Mouse (Mus musculus) brain, embryonic 14.5 days (tissue): ENCODE results near the gene Hyal2. TPM values are rescaled to one million over a fixed set of nuclear protein-coding genes. Genes with fewer than 3 reads are reported as not detected.
"Not testable (repeated sequence)": the region's sequence is repeated elsewhere in the genome, so short reads cannot be mapped to it uniquely, and the experiment has no call there.

Experiments
- DNase-seq: peaks from one replicate; pipeline ENCODE4 v3.0.0-alpha.2; 2011; ENCODE audit warnings: low read depth
- CTCF ChIP-seq: fragments of 200-500 bp; IDR thresholded peaks from 2 replicates; pipeline ENCODE4 v1.5.1; 2012; ENCODE audit warnings: inconsistent platforms, mild to moderate bottlenecking, moderate library complexity, borderline replicate concordance; ENCODE audit not compliant: insufficient read depth, insufficient read length; ENCODE audit errors: extremely low read depth
- POLR2A ChIP-seq: fragments of 200-500 bp; IDR thresholded peaks from 2 replicates; pipeline ENCODE4 v1.6.1; 2012; ENCODE audit warnings: mild to moderate bottlenecking, inconsistent platforms, borderline replicate concordance; ENCODE audit not compliant: poor library complexity, insufficient read depth, insufficient read length, severe bottlenecking; ENCODE audit errors: extremely low read depth
- polyA plus RNA-seq: library from polyadenylated mRNA; depleted of rRNA; stranded (reverse); fragments of >200 nt; gene quantifications from 2 replicates; pipeline ENCODE4 v1.2.3, GENCODE M21; 2012

The Hyal2 gene
- polyA plus RNA-seq, 1 experiment = 55.4 TPM

DNA sequence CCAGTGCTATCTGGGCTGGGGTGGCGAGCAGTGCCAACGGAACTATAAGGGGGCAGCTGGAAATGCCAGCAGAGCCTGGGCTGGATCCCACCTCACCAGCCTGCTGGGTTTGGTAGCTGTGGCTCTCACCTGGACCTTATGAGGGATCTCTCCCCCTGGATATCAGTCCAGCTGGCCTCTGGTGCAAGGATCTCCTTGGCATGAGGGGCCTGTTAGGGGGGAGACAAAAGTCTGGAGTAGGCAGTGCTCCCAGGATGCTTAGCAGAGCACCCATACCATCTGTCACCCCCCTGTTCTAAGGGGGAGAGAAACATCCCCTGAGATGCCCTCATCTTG, 4.5 kb downstream of the Hyal2 start:
- TF ChIP-seq POLR2A = no peak
- no peak for DNase-seq

DNA sequence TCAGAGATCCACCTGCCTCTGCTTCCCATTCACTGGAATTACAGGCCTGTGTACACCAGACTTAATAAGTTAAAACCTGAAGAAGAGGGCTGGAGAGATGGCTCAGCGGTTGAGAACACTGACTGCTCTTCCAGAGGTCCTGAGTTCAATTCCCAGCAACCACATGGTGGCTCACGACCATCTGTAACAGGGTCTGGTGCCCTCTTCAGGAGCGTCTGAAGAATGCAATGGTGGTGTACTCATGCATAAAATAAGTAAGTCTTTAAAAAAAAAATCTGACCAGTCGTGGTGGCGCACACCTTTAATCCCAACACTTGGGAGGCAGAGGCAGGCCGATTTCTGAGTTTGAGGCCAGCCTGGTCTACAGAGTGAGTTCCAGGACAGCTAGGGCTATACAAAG, 6.0 kb downstream of the Hyal2 start:
- DNase-seq = not testable (repeated sequence)

DNA sequence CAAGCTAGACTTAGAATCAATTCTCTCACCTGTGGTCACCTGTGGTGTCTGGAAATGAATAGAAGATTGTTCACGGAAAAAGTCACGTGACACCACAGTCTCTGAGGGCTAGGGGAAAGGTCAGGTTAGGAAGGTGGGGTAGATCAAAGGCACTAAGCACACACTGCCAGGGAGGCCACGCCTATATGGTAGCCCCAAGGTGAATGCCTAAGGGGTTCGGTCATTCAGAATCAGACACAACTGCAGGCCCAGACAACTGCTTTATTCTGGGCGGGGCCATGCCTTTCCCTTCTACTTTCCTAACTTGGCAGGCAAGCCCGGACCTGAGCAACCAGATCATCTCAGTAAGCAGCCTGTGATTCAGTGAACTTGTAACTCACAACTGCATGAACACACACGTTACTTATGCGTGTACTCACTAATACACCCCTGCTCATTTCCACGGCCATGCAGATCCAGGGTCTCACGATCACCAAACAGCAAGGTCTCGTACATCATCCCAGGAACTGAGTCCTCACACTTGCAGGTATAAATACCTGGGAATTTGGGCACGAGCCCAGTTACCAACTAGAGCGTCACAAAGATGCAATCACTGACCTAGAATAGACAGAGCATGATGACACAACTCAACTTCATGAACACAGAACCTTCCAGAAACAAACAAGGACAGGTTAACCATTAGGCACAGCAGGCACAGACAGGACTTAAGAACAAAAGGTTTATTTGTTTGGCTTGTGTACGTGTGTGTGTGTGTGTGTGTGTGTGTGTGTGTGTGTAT, 8.0 kb downstream of the Hyal2 start:
- no peak for DNase-seq
- TF ChIP-seq POLR2A (no peak), CTCF (no peak)

DNA sequence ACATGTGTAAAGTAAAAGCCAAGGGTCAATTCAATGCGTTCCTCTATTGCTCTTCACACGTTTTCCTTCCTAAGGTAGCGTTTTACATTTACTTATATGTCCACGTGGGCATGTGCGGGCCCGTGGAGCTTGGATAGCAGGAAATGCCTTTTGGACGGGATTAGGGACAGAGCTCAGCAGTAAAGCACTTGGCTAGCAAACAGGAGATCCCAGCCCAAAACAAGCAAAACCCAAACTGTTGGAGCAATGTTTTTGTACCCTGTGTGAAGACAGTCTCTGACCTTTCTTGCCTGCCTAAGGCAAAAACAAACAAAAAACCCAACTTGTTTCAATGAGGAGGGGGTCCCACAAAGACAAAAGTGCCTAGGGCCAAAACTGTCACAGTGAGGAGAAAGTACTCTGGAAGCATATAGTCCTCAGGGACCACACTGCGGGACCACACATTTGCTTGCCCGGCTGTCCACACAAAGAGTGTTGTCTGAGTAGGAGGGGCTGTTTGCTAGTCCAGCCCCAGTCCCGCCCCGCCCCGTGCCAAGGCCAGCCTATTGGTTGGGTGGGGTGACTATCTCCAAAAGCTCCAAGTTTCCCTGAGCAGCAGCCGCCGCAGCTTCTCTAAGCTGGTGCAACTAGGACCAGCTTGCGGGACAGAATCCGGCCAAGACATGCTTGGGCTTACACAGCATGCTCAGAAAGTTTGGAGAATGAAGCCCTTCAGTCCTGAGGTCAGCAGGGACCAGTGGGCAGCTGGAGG, 8.8 kb downstream of the Hyal2 start, which contains the start of gene Hyal1:
Hyal1 (plus strand) TSS at position 571 of the 751 bp plus-strand sequence.
- peak; percentile 92 for DNase-seq
- TF ChIP-seq POLR2A = no peak
- no peak for TF ChIP-seq CTCF

DNA sequence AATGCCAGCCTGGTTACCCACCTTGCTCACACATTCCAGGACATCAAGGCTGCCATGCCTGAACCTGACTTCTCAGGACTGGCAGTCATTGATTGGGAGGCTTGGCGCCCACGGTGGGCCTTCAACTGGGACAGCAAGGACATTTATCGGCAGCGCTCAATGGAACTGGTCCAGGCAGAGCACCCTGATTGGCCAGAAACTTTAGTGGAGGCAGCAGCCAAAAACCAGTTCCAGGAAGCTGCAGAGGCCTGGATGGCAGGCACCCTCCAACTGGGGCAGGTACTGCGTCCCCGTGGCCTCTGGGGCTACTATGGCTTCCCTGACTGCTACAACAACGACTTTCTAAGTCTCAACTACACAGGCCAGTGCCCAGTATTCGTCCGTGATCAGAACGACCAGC, 10.1 kb downstream of the Hyal2 start:
- TF ChIP-seq POLR2A (no peak), CTCF (no peak)
- DNase-seq = no peak

DNA sequence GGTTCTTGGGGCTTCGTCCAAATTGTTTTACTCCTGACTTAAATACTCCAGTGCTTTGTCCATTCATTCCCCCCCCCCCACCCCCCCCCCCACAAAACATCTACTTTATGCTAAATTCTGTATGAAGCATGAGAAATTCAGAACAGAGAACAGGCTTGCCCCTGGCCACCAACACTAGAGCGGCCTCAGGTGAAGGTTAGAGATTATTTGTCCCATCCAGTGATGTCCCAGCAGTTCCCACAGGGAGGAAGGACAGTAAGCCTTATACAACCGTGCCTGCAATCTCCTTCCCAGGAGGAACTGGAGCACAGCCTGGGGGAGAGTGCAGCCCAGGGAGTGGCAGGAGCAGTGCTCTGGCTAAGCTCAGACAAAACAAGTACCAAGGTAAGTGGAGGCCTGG, 10.8 kb downstream of the Hyal2 start, which contains the start of gene Naa80:
Naa80 (plus strand) TSS at position 301 of the 400 bp plus-strand sequence.
- TF ChIP-seq CTCF (no peak), POLR2A (no peak)
- DNase-seq = no peak

DNA sequence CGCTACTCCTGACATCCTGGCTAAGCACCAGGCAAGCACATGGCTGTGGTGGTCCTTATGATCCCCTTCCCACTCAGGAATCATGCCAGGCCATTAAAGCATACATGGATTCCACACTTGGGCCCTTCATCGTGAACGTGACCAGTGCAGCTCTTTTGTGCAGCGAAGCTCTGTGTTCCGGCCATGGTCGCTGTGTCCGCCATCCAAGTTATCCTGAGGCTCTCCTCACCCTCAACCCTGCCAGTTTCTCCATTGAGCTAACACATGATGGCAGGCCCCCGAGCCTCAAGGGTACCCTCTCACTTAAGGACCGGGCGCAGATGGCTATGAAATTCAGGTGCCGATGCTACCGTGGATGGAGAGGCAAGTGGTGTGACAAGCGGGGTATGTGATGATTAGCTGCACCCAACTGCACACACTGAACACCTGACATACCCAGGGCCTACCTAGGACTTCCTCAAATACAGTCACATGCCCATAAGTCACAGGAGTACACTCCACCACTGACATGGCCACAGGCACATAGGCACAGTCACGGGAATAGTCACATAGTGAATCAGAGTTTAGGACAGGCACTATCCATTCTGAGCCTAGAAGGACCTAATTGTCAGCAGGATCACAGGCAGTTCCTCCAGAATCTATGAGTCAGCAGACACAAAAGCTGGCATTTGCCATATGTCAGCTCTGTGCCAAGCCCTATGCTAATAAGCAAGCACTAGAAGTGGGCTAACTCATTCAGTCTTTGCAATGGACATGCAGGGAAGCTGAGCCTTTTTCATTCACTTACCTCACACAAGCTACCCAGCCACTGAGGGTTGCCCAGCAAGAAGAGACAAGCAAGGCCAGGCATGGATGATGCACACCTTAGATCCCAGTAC, 11.5 kb downstream of the Hyal2 start:
- no peak for TF ChIP-seq CTCF
- TF ChIP-seq POLR2A = no peak
- peak; percentile 41 for DNase-seq

DNA sequence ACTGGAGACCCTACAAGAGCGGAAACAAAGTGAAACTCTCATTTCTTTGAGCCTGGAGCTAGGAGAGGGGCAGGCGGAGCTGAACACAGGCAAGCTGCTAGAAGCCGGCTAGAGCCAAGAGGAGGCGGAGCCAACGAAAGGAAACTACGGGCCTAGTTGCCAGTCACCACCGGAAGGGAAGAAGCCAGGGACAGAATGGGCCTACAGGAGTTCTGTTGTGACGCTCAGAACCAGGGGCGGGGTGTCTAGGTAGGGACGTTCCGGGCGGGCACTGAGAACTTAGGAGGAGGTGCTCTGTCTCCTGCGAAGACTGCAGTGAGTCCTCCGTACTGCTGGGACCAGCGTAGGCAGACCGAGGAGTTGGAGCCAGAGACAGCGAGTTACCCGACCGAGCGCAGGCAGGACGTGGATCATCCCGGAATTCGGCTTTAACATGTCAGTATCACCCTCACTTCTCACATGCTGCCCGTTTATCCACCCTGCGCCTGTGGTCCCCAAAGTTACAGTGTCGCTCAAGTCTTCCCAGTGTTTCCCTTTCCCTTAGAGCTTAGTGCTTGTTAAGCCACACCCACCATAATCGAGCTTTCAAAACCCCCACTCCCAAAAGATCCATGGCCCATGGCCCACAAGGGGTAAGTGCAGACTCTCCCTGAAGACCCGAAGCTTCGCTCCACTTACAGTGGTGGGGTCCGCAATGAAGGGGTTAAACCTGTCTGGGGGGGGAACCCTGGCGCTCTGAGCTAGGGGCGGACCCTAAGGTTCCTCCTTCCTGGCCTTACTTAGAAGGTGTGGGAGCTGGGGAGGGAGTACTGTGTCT, 13.0 kb downstream of the Hyal2 start, which contains the start of gene Hyal3:
Hyal3 (plus strand) TSS at position 318 of the 817 bp plus-strand sequence.
- TF ChIP-seq POLR2A (peak; percentile 50; the same call in 1 of the 2 replicates), CTCF (no peak)
- peak; percentile 95 for DNase-seq

DNA sequence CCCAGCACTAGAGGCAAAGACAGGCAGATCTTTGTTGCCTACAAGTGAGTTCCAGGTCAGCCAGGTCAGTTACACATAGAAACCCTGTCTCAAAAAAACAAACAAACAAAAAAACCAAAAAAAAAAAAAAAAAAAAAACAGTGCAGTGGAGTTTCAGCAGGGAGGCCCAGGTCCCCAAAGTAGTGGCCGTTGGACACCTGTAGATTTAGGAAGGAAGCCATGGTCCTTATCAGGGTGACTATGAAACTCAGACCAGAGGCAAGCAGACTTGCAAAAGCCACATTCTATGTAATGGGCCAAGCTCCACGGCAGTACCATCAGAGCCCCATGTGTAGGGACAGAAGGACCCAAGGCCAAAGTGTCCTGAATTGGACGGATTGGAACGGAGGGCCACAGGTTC, 13.8 kb downstream of the Hyal2 start:
- TF ChIP-seq POLR2A = no peak
- no peak for TF ChIP-seq CTCF
- DNase-seq = no peak

DNA sequence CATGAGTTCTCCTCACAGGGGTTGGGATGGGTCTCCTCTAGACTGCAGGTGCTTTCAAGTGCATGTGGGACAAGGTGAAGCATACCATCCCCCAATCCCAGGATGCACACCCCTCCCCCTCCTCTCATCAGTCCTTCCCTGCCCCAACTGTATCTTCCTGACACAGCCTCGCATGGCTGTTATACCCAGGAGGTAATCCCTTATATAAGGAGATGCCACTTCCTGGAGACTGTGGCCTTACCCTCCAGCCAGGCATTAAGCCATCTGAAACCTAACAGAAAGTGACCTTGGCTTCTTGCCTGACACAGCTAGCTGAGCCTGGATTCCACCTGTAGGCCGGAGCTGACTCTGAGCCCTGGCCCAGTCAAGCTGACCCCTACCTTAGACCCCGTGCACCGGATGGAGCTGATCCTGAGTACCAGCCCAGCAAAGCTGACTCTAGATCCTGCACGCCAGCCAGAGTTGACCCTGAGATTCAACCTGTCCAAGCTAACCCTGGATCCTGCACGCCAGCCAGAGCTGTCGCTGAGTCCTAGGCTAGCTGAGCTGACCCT, 14.8 kb downstream of the Hyal2 start:
- TF ChIP-seq CTCF (no peak), POLR2A (no peak)

More for the DNA sequence above, 14.8 kb downstream of the Hyal2 start:
- no peak for DNase-seq
